Mouse (Mus musculus): ENCODE data around the gene Apol10a. TPM values are rescaled to one million over a fixed set of nuclear protein-coding genes. Genes with fewer than 3 reads are reported as not detected.

Gene Apol10a
- not detected for polyA plus RNA-seq (2012; fragmentation: generic; extraction: Trizol)

DNA sequence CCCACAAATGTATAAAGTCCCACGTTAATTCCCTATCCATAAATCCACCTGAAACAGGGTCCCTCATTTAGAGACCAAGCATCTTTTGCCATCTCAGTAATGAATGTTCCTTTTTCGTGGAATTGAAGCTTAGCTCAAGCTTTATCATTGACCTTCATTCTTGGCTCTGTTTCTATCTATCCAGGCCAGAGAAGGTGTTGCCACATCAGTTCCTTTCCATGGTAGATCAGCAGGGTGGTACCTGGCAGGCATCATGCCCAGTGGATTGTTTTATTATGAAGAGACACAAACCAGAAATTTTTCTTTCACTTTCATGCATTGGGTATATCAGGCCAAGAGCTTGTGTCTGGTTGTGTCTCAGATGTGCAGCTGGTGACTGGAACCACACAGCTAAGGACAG lies at the start of gene Apol10a:
Gene Apol10a, plus strand, starts transcription at position 355 of the 400 bp plus-strand sequence.

GRCm38 (mm10) chr15:77447392-77447791 lies 29.5 kb upstream of the Apol10a start, which contains the start of gene Apol7b:
Gene Apol7b, minus strand, starts transcription at chr15:77447492.

DNA sequence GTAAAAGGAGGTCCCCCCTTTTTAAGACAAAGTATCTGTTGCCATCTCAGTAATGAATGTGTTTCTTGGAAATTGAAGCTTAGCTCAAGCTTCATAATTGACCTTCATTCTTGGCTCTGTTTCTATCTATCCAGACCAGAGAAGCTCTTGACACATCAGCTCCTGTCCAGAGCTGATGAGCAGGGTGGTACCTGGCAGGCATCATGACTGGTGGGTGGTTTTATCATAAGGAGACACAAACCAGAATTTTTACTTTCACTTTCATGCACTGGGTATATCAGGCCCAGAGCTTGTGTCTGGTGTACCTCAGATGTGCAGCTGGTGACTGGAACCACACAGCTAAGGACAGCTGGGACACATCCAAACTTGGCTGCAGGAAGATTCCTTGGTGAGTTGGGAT lies 31.1 kb downstream of the Apol10a start, which contains the start of gene Apol11a:
Gene Apol11a, plus strand, starts transcription at position 306 of the 400 bp plus-strand sequence.

DNA sequence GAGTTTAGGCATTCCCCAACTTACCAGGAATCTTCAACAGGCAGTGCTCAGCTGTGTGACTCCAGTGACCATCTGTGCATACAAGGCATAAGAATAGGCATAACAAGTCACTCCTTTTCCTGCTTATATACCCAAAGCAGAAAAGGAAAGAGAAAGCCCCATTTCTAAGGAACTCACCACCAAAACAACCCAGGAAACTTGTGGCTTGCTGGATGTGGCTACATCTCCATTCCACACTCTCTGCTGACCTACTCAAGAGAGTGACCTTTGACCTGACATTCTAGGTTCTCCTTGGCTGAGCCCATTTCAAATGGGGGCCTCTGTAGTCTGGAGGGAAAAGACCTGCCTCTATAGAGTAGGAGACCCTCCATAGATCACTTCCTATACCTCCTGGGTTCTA lies 56.4 kb downstream of the Apol10a start, which contains the start of gene Apol7c:
Gene Apol7c, minus strand, starts transcription at position 101 of the 400 bp plus-strand sequence.

Other genes starting within 250 kb of the Apol10a start
- gene Rbfox2, start 170.0 kb upstream of the Apol10a start, polyA plus RNA-seq (2012; fragmentation: generic; extraction: Trizol) = 10 to 100 TPM in 1 of 2 experiments, 1 to 10 TPM in 1; 9.3 to 77.7 TPM
- 1 to 10 TPM in 1 of 2 experiments, under 1 TPM in 1; 0.19 to 1.6 TPM for gene Apol7a, start 77.9 kb upstream of the Apol10a start, polyA plus RNA-seq (2012; fragmentation: generic; extraction: Trizol)
- gene Apol9a, start 65.9 kb upstream of the Apol10a start, polyA plus RNA-seq (2012; fragmentation: generic; extraction: Trizol) = 10 to 100 TPM; 13.5 to 90.2 TPM
- not detected for gene Apol7b, start 29.6 kb upstream of the Apol10a start, polyA plus RNA-seq (2012; fragmentation: generic; extraction: Trizol)
- under 1 TPM; 0.04 to 0.12 TPM for gene Apol11a, start 31.2 kb downstream of the Apol10a start, polyA plus RNA-seq (2012; fragmentation: generic; extraction: Trizol)
- gene Apol7c, start 56.3 kb downstream of the Apol10a start, polyA plus RNA-seq (2012; fragmentation: generic; extraction: Trizol) = not detected
- not detected for gene 1700025B11Rik, start 84.8 kb downstream of the Apol10a start, polyA plus RNA-seq (2012; fragmentation: generic; extraction: Trizol)
- gene Apol10b, start 119.1 kb downstream of the Apol10a start, polyA plus RNA-seq (2012; fragmentation: generic; extraction: Trizol) = 1 to 10 TPM in 1 of 2 experiments, under 1 TPM in 1; 0.25 to 3.8 TPM
- gene Gm36245, start 122.2 kb downstream of the Apol10a start, polyA plus RNA-seq (2012; fragmentation: generic; extraction: Trizol) = not detected
- not detected for gene Apol11b, start 166.2 kb downstream of the Apol10a start, polyA plus RNA-seq (2012; fragmentation: generic; extraction: Trizol)
- not detected for gene Apol7e, start 221.8 kb downstream of the Apol10a start, polyA plus RNA-seq (2012; fragmentation: generic; extraction: Trizol)